Mouse (Mus musculus) Muller cell, postnatal 12 days (primary cell): ENCODE results near the gene Gm13694.
"Not testable (repeated sequence)": the region's sequence is repeated elsewhere in the genome, so short reads cannot be mapped to it uniquely, and the experiment has no call there.

Experiments used
- DNase-seq: peaks from one replicate; pipeline ENCODE4 v3.0.0-alpha.2; 2015; ENCODE audit errors: inconsistent ontology term

The Gm13694 gene

DNA sequence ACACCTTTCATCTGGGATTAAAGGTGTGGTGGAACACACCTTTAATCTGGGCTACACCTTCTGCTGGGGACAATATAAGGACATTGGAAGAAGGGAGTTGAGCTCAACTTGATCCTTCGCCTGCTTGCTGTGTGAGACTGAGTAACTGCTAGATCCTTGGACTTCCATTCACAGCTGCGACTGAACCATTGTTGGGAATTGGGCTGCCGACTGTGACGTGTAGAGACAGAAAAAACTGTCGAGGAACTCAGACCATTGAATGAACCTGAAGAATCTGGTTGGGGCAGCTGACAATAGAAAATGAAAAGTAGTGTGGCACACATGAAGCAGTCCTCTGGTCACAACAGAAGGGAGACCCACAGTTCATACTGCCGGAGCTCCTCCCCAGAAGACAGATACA, at the start of gene Gm13694:
Gm13694 (plus strand) TSS at position 301 of the 400 bp plus-strand sequence.
- DNase-seq = not testable (repeated sequence)

DNA sequence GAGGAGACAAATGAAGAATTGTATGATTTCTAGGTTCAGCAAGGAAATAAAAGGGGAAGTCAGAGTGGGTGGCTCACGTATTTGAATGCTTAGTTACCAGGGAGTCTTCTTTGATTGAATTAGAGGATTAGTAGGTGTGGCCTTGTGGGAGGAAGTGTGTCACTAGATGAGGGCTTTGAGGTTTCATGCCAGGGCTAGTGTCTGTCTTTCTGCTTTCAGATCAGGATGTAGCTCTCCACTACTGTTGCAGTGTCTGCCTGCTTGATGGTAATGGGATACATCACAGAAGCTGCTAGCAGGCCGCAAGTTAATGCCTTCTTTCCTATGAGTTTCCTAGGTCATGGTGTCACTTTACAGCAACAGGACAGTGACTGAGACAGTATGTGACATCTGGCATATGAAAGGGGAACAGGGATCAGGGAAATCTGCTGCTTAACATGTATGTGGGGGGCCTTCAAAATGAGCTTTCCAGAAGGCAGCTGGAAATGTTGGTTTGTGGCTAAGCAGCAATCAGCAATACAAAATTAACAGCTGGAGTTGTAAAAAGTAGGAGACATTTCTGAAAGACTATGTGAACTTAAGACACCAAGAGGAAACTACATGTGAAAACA, 49.1 kb upstream of the Gm13694 start:
- DNase-seq = no peak

DNA sequence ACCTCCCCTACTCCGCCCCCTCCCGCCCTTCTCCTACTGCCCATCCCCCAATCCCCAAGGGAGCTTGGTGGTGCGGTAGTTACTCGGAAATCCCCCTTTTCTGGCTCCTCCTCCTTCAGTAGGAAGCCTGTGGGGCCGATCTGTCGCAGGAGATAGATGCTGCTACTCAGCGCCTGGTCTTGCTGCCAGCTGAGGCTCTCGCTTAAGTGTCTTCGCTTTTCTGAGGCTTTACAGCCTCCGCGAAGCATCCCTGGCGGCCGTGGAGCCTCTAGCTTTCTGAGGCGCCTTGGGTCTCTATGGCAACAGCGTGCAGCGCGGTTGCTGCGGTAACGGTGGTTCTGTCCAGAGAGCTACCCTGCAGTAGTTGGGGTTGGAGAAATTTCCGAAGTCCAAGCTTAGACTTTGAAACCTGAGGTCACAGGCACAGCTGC, 37.8 kb upstream of the Gm13694 start, which contains the start of gene Zswim2:
Zswim2 (minus strand) TSS at position 298 of the 431 bp plus-strand sequence.
- DNase-seq = peak; percentile 60

DNA sequence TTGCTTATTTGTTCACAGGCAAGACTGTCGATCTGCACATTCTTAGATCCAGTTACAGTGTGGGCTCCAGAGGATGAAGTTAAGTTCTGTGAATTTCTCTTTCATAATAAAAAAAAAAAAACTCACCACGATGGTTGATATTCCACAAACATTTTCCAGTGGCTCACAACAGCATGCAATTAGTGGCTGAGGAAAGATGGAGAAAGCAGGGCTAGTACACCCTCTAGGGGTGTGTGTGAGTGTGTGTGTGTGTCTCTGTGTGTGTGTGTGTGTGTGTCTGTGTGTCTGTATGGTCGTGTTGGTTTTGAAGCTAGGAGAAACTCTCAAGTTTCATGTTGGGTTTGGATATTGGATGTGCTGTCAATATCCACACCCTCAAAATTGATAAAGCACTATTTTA, 37.4 kb upstream of the Gm13694 start:
- no peak for DNase-seq

DNA sequence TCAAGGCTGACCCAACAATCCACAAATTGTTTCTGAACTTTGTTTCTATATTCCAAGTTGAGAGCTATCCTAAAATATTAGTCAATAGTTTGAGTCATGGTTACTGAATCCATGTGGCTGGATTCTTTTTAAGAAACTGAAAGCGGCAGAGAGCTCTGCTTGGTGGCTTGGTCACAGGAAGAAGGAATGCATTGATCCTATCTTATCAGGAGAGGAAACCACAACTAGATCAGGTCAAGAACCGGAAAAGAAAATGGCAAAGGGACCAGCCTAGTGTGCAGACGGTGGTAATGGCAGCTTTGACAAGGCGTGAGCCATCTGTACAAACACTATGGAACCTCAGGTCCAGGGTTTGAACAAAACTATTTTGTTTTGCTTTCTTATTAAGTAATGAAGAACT, 36.9 kb upstream of the Gm13694 start:
- DNase-seq = peak; percentile 11

DNA sequence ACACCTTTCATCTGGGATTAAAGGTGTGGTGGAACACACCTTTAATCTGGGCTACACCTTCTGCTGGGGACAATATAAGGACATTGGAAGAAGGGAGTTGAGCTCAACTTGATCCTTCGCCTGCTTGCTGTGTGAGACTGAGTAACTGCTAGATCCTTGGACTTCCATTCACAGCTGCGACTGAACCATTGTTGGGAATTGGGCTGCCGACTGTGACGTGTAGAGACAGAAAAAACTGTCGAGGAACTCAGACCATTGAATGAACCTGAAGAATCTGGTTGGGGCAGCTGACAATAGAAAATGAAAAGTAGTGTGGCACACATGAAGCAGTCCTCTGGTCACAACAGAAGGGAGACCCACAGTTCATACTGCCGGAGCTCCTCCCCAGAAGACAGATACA, 23.3 kb upstream of the Gm13694 start, which contains the start of gene Gm13698:
Gm13698 (plus strand) TSS at position 301 of the 400 bp plus-strand sequence.
- DNase-seq = not testable (repeated sequence)

DNA sequence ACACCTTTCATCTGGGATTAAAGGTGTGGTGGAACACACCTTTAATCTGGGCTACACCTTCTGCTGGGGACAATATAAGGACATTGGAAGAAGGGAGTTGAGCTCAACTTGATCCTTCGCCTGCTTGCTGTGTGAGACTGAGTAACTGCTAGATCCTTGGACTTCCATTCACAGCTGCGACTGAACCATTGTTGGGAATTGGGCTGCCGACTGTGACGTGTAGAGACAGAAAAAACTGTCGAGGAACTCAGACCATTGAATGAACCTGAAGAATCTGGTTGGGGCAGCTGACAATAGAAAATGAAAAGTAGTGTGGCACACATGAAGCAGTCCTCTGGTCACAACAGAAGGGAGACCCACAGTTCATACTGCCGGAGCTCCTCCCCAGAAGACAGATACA, 17.5 kb upstream of the Gm13694 start, which contains the start of gene Gm13693:
Gm13693 (plus strand) TSS at position 301 of the 400 bp plus-strand sequence.
- DNase-seq = not testable (repeated sequence)

DNA sequence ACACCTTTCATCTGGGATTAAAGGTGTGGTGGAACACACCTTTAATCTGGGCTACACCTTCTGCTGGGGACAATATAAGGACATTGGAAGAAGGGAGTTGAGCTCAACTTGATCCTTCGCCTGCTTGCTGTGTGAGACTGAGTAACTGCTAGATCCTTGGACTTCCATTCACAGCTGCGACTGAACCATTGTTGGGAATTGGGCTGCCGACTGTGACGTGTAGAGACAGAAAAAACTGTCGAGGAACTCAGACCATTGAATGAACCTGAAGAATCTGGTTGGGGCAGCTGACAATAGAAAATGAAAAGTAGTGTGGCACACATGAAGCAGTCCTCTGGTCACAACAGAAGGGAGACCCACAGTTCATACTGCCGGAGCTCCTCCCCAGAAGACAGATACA, 11.7 kb upstream of the Gm13694 start, which contains the start of gene Gm13695:
Gm13695 (plus strand) TSS at position 301 of the 400 bp plus-strand sequence.
- not testable (repeated sequence) for DNase-seq

DNA sequence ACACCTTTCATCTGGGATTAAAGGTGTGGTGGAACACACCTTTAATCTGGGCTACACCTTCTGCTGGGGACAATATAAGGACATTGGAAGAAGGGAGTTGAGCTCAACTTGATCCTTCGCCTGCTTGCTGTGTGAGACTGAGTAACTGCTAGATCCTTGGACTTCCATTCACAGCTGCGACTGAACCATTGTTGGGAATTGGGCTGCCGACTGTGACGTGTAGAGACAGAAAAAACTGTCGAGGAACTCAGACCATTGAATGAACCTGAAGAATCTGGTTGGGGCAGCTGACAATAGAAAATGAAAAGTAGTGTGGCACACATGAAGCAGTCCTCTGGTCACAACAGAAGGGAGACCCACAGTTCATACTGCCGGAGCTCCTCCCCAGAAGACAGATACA, 5.9 kb upstream of the Gm13694 start, which contains the start of gene Gm13696:
Gm13696 (plus strand) TSS at position 301 of the 400 bp plus-strand sequence.
- DNase-seq = not testable (repeated sequence)

DNA sequence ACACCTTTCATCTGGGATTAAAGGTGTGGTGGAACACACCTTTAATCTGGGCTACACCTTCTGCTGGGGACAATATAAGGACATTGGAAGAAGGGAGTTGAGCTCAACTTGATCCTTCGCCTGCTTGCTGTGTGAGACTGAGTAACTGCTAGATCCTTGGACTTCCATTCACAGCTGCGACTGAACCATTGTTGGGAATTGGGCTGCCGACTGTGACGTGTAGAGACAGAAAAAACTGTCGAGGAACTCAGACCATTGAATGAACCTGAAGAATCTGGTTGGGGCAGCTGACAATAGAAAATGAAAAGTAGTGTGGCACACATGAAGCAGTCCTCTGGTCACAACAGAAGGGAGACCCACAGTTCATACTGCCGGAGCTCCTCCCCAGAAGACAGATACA, 5.7 kb downstream of the Gm13694 start, which contains the start of gene Gm13697:
Gm13697 (plus strand) TSS at position 301 of the 400 bp plus-strand sequence.
- DNase-seq = not testable (repeated sequence)

DNA sequence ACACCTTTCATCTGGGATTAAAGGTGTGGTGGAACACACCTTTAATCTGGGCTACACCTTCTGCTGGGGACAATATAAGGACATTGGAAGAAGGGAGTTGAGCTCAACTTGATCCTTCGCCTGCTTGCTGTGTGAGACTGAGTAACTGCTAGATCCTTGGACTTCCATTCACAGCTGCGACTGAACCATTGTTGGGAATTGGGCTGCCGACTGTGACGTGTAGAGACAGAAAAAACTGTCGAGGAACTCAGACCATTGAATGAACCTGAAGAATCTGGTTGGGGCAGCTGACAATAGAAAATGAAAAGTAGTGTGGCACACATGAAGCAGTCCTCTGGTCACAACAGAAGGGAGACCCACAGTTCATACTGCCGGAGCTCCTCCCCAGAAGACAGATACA, 11.5 kb downstream of the Gm13694 start, which contains the start of gene Gm13691:
Gm13691 (plus strand) TSS at position 301 of the 400 bp plus-strand sequence.
- DNase-seq = not testable (repeated sequence)

DNA sequence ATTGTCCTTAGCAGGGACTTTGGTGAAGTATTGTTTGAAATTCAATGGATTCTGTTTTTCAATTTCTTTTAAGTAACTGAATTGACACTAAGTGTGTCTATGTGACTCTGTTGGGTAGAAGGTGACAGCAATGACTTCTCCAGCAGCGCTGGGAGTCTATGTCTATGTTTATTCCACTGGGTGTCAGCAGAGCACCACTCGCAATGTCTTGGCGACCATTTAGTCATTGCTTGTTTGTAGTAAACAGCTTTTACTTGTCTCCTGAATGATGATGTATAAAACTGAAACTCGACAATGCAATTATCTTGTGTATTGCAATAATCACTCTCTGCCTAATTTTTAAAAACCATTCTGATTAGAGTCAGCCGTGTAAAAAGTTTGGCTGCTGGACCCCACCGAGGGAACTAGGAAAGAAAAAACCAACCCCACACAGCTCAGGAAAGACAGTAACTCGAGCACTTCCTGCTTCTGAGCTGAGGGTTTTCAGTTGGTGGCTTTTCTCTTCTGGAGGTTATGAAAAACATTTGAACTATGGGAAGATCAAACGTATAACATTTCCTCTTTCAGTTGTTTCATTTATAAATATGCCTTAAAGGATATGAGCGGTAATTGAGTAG, 15.0 kb downstream of the Gm13694 start:
- DNase-seq = not testable (repeated sequence)

DNA sequence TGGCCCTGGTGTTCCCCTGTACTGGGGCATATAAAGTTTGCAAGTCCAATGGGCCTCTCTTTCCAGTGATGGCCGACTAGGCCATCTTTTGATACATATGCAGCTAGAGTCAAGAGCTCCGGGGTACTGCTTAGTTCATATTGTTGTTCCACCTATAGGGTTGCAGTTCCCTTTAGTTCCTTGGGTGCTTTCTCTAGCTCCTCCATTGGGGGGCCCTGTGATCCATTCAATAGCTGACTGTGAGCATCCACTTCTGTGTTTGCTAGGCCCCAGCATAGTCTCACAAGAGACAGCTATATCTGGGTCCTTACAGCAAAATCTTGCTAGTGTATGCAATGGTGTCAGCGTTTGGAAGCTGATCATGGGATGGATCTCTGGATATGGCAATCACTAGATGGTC, 15.8 kb downstream of the Gm13694 start:
- not testable (repeated sequence) for DNase-seq

DNA sequence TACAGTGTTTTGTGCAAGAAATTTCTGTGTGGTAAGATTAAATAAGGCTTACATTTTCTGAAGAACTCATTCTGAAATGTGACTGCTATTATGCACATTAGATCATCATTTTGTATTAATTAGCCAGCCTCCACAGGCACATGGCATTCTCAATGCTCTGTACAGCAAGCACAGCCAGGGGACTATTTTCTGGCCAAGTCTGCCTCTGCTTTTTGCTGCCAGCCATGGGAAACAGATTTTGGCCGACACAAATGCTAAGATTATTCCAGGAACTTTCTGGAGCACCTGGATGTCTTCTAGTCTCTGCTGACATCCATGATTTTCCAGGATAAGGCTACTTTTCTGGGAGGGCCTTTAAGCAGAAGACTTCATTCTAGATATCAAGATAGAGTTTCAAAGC, 30.2 kb downstream of the Gm13694 start:
- DNase-seq = no peak

DNA sequence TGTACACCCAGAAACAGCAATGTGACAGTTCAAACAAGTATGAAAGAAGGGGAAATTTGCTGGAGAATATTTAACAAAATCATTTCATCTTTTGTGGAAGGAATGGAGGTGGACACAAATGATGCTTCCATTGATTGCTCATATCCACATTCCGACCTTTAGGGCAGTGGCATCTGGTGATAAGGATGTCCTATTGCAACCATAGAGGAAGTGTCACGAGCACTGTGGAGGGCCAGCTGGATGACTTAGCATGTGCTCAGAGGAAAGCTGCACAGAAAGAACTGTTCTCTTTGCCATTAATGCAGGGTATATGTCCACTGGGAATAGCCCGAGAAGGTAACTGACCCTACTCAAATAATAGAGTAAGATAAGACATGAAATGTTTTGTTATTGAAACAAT, 31.1 kb downstream of the Gm13694 start:
- no peak for DNase-seq

DNA sequence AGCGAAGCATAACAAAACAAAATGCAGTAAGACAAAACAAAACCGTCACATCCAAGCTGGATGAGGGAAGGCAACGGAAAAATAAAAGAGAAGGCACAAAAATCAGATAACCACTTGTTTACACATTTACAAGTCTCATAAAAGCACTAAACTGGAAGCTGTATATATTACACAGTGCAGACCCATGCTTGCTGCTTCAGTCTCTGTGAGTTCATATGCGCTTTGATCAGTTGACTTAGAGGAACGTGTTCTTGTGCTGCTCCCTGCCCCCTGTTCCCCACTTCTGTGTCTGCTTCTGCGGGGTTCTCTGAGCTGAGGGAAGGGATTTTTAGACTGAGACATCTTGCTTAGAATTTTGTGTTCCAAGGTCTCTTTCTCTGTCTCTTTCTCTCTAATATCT, 35.8 kb downstream of the Gm13694 start:
- no peak for DNase-seq

DNA sequence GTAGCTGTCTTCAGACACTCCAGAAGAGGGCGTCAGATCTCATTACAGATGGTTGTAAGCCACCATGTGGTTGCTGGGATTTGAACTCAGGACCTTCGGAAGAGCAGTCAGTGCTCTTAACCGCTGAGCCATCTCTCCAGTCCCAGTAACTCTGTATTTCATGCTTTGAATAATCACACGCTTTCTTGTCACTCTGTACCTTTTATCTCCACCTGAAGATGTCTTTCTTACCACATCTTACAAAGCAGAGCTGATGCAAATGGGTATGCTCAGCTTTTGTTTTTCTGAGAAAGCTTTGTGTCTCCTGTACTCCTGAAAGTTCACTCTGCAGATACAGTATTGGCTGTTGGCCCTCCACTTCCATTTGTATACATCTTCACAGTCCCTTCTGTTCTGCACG, 37.6 kb downstream of the Gm13694 start:
- DNase-seq = not testable (repeated sequence)

DNA sequence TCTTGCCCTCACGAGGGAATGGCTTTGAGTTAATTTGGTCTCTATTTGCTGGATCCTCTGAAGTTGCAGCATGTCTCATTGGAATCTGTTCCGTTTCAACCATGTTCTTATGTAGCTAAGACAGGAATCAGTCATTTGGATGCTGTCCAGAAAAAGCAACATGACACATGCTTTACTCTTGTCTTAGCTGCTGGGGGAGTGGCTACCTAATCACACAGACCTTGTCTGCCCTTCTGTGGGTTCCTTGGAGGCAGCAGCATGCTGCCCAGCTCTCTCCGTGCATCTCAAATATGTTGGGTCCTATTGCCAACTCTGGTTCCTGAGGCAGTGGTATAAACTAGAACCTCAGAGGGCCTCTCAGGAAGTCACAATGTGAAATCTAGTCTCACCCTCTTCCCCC, 39.6 kb downstream of the Gm13694 start:
- peak; percentile 16 for DNase-seq

DNA sequence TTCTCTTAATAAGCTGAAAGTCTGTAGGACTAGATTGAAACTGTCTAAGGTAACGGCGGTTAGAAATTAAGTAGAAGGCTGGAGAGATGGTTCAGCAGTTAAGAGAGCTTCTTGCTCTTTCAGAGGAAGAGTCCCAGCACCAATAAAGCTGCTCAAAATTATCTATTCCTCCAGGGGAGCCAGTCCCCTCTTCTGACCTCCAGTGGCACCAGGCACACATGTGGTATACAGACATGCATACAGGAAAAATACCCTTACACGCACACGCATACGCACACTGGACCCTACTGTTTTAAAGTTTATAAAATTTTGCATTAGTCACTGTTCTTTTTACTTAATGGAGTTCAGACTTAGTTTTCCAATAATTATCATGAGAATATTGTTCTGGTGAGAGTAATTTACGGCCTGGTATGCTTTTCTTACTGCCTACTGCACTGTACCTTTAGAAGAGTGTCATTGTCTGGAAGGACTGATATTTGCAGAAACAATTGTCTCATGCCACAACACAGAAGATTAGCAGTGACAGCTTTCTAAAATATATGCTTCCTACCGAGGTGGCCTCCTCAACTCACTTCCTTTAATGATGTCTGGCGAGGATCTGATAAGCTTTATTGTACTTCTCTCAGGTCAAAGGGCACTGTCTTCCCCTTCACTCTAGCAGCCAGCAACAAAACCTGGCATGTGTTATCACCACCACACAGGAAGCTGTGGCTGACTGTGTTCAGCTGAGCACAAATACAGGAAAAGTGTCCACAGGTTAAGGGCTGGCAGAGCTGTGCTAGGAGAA, 41.0 kb downstream of the Gm13694 start:
- DNase-seq = no peak

DNA sequence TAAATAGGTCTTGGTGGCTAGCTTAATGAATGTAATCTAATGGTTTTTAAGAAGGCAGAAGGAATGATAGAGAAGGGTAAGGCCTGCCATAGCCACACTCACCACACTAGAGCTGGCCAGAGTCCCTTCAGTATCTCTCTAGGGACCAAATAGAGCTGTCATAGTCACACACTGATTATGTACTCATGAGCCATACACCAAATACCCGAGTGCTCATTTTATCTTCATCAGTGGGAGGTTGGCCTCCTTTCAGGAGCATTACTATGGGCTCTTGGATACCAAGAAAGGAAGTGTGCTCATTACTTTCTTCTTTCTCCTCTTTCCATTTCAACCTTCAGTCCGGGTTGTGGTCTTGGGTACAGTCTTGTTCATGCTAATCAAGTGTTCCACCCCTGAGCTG, 43.2 kb downstream of the Gm13694 start:
- DNase-seq = no peak

DNA sequence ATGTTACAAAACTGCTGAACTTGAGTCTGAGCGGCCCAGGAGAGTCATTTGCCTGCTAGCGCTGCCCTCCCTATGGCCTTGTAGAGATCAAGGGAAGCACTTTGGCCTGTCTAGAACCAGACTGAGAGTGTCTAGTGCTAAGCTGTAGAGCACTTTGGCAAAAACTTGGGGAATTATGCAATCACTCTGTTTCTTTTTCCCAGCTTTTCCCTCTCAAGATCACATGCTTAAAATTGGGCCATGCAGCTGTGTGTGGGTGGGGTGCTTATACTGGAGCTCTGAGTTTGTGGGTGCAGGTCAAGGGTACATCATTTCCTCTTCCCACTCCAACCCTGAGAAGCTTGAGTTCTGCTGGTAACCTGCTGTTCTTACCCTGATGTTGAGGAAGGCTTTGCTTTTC, 44.2 kb downstream of the Gm13694 start:
- no peak for DNase-seq

DNA sequence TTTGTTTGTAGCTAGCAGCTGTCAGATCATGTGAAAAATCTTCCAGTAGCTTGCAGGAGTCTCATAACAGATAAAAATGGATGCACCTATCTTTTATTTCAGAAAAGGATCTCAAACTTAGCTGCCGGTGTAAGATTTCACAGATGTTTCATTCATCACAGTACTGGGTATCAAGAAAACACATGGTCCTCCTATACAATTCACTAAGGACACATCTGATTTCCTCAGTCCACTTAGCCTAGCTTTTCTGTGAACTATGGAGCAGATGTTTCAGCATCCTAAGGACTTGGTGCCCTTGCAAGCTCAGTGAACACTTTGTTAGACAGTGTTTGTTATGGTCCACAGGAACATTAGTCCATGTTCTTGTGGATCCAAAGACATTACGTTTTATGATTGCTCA, 44.6 kb downstream of the Gm13694 start:
- DNase-seq = no peak
